Comparison of ENCODE assay signal across 8 mouse cellular contexts in the genomic region with DNA sequence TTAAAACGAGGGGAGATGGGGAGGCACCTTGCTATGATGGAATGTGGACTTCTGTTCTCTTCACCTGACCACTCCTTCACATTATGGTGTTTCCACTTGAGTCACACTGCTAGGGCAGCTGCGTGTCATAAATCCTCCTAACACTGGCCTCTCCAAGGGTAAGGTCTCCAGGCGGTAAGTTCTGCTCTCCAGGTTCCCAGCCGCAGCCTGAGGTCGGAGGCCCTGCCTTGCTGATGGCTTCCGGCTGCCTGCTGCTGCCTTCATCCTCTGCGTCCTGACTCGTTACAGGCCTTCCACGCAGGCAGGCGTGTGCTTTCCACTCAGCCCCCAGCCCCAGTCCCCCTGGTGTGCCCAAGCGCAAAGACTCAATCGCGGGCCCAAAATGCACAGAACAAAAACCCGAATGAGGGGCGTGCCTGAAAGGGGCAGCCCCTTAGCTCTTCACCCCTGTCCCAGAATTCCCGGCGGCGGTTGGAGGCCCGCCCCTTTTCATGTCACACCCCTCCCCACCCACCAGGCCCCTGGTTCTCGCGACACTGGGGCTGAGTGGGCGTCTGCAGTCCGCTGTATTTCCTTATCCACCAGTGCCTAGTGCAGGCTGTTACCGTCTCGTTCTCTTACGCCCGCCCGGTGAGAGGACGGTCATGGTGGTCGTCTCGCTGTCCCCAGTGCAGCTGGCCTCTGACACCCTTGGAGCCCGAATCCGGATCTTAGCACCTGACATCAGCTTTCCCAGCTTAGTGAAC. TPM values are rescaled to one million over a fixed set of nuclear protein-coding genes. Genes with fewer than 3 reads are reported as not detected.
DNase-seq lines count a peak whose midpoint lies in the region; ATAC-seq lines count a peak whose summit lies in the region.

A gene (minus strand): TSS at position 464 of the 746 bp plus-strand sequence.

- DNase-seq in T-cell, adult 2 months (ENCODE audit: low spot score) = peak; percentile 95
- DNase-seq in cerebellum, postnatal 36 days = peak; percentile 72 to 84
- DNase-seq in frontal cortex, postnatal 36 days (ENCODE audit: low spot score in 2 of 2) = peak; percentile 87 to 90
- peak; percentile 82 for DNase-seq in left cerebral cortex, adult 11 months (ENCODE audit: low spot score)
- DNase-seq in lung, postnatal 4 days = peak; percentile 95
- DNase-seq in retina, postnatal 7 days (ENCODE audit: low read depth, low spot score) = peak; percentile 79
- DNase-seq in urinary bladder, adult 2 months (ENCODE audit: low spot score) = peak; percentile 72

- H3K4me1 ChIP-seq in hindbrain, embryonic 15.5 days (replicated peaks) = peaks cover 18% of the 10 kb centered on the region

- peak within 1 kb of the TSS; percentile 79 for H3K4me2 ChIP-seq in hindbrain, embryonic 15.5 days

- H3K27me3 ChIP-seq in hindbrain, embryonic 15.5 days = no peaks in the 10 kb centered on the region

- H3K9me3 ChIP-seq in hindbrain, embryonic 15.5 days = peaks cover 17% of the 10 kb centered on the region

- WGBS in hindbrain, embryonic 15.5 days = under 1% methylated on average over 33 of the region's 33 CpGs

- peaks cover 26% of the 10 kb centered on the region for H3K36me3 ChIP-seq in hindbrain, embryonic 15.5 days

- peak within 1 kb of the TSS; percentile 67 for H3K9ac ChIP-seq in hindbrain, embryonic 15.5 days

- ATAC-seq in hindbrain, embryonic 15.5 days (ENCODE audit: low FRiP score, low read depth) = peak; percentile 98

- H3K4me3 ChIP-seq in hindbrain, embryonic 15.5 days = peak within 1 kb of the TSS; percentile 53

- peak within 1 kb of the TSS; percentile 84 for H3K27ac ChIP-seq in hindbrain, embryonic 15.5 days (replicated peaks)

RNA-seq across cellular contexts. Expression of the gene that starts here (rescaled TPM):
- polyA plus RNA-seq in hindbrain, embryonic 15.5 days (2015; fragmentation: Nextera tagmentation; extraction: Ambion mirVana) = 30.2 and 30.7 TPM in 2 replicates
- polyA plus RNA-seq in urinary bladder, adult 2 months (2012; rRNA removed) = 14.6 and 15.7 TPM in 2 replicates

Comparison
In these comparisons a context has a peak if more than half of its experiments do, and no peak if none do; other contexts are left out.
1. Peak in every context shown above with its lines: DNase-seq, ATAC-seq, H3K4me3 ChIP-seq and H3K27ac ChIP-seq.